Mouse (Mus musculus) retina, embryonic 14.5 days (tissue): ENCODE data around the gene Nedd8.

Experiments
- DNase-seq: peaks from one replicate; pipeline ENCODE4 v3.0.0-alpha.2; 2015; ENCODE audit warnings: low spot score

The Nedd8 gene

DNA sequence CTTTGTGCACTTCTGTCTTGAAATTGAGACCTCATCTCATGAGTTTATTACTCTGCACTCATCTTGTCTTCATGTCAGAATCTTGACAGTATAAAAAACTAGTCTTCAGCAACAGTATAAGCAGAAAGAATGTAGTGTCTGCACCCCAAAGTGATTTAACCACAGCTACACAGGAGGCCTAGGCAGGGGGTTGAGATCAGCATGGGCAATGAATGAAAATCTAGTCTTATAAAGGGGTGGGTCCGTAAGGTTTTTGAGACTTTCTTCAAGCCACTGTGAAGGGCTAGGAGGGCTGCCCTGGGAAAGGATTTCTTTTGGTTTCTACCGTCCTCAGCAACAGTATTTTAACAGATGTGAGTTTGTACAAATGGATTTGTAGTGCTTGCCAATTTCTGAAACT is 11.3 kb downstream of the Nedd8 start:
- no peak for DNase-seq

GRCm38 (mm10) chr14:55659960-55660573 is 11.9 kb downstream of the Nedd8 start, which contains the start of gene Mdp1:
Mdp1 (minus strand) TSS chr14:55660508.
- peak; percentile 91 for DNase-seq

DNA sequence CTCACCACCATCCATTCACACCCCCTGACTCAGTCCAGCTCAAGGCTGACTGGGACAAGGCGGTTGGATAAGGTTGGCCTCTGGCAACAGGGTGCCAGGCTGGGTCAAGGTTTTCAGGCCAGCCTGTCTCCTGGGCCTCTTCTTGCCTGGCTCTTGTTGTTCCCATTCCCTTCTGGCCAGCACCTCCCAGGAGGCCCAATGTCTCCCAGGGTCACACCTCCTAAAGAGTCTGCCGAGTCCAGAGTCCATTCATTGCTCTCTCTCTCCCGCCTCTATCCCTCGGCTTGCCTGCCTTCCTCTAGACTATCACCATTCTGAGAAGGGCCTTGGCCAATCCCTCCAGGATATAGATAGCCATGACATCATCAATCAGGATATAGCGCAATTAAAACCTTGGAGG is 13.9 kb downstream of the Nedd8 start:
- no peak for DNase-seq

DNA sequence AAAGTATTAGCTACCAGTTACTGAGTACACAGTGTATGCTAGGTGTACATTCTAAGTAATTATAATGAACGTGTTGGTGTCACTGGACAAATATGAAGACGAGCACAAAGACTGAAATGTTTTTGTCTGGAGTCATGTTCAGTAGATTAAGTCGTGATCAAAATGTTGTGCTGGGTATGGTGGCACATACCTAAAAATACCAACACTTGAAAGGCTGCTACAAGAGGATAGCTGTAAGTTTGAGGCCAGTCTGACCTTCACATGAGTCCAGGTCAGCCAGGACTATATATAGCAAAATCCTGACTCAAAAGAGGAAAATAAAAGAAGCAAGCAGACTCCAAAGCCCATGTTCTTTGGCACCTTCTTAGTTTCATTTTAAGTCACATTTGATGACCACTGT is 15.0 kb downstream of the Nedd8 start:
- no peak for DNase-seq

DNA sequence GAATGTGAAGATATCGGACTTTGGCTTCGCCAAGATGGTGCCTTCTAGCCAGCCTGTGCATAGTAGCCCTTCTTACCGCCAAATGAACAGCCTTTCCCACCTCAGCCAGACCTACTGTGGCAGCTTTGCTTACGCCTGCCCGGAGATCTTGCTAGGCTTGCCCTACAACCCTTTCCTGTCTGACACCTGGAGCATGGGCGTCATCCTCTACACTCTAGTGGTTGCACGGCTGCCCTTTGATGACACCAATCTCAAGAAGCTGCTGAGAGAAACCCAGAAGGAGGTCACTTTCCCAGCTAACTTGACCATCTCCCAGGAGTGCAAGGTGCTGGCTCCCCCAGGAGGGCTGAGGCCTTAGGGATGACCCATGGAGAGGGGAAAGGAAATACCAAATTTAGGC is 20.4 kb downstream of the Nedd8 start:
- DNase-seq: no peak

GRCm38 (mm10) chr14:55649884-55650283 is 22.0 kb downstream of the Nedd8 start, which contains the start of gene Tssk4:
Tssk4 (plus strand) TSS chr14:55650184.
- no peak for DNase-seq

GRCm38 (mm10) chr14:55644261-55644888 is 27.5 kb downstream of the Nedd8 start:
- DNase-seq: no peak

GRCm38 (mm10) chr14:55643060-55643907 is 28.6 kb downstream of the Nedd8 start, which contains the start of gene Tm9sf1:
Tm9sf1 (minus strand) TSS chr14:55643806.
- peak; percentile 79 for DNase-seq

DNA sequence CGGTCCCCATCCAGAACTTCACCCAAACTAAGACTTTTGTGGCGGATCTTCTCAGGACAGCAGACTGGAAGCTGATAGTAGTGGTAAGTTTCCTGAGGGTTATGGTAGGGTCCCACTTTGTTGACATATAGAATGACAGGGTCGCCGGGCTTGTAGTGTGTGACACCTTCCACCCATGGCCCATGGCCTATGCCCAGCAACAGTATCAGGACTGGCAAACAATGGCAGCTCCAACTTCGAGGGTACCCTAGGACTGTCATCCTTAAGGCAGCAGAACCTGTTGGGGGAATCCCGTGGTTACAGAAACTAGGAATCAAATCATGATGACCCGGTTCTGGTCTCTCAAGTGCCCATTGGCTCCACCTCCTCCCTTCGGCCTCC is 29.3 kb downstream of the Nedd8 start:
- no peak for DNase-seq

DNA sequence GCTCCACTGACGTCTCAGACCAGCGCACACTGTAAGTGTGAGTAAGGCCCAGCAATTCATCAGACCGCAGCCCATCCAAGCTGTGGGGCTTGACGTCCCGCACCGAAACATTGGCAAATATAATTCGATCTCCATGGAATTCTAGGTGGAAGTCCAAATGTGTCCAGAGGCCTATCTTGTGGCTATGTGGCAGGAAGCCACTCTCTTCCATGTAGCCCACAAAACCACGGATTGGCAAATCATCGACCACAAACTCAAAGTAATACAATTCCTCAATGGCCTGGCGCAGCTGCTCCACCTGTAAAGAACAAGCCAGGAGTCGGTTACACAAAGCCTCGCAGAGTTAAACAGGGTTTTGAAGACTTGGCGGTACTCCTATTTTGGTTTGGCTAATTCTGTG is 30.6 kb downstream of the Nedd8 start:
- no peak for DNase-seq

DNA sequence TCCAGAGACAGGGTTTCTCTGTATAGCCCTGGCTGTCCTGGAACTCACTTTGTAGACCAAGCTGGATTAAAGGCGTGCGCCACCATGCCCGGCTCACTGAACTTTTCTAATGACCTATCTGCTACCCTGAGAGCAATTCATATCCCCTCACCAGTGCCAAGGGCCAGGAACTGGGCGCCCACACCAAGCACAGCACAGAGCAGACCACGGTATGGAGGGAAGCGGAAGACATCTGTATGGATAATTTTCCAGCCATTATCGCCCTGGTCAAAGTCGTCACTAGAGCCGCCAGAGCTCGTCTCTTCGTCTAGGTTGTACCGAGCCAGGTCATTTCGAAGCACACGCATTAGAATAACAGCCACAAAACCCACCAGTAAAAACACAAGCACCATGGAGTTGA is 31.1 kb downstream of the Nedd8 start:
- no peak for DNase-seq

GRCm38 (mm10) chr14:55637795-55638194 is 34.1 kb downstream of the Nedd8 start, which contains the start of gene Gm49378:
Gm49378 (minus strand) TSS chr14:55637895.
- DNase-seq: no peak

DNA sequence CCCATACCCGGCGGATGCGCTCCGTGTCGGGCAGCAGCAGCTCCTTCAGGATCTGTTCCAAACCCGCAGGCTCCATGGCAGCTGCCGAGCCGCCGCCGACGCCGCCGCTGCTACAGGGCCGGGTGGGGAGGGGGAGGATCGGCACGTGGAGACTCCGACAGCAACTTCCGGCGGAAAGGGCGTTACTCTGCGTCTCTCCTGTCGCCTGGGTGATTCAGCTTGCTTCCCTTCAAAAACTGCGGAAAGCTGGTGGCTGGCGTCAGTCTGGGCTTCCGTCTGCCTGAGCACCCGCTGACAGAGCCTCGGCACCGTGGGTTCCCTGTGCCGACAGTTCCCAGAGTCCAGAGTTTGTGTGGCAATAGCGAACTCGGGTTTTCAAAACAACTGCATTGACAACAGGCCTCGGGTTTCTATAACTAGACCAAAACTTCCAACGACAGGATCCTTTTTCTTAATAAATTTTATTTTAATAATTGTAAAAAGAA is 36.4 kb downstream of the Nedd8 start, which contains the start of gene Ipo4:
Ipo4 (minus strand) TSS at position 435 of the 485 bp plus-strand sequence.
- peak; percentile 91 for DNase-seq

GRCm38 (mm10) chr14:55634874-55635522 is 36.9 kb downstream of the Nedd8 start:
- DNase-seq: no peak

- DNase-seq: peak; percentile 62
Measured at GRCm38 (mm10) chr14:55629312-55629711, 42.6 kb downstream of the Nedd8 start.

DNA sequence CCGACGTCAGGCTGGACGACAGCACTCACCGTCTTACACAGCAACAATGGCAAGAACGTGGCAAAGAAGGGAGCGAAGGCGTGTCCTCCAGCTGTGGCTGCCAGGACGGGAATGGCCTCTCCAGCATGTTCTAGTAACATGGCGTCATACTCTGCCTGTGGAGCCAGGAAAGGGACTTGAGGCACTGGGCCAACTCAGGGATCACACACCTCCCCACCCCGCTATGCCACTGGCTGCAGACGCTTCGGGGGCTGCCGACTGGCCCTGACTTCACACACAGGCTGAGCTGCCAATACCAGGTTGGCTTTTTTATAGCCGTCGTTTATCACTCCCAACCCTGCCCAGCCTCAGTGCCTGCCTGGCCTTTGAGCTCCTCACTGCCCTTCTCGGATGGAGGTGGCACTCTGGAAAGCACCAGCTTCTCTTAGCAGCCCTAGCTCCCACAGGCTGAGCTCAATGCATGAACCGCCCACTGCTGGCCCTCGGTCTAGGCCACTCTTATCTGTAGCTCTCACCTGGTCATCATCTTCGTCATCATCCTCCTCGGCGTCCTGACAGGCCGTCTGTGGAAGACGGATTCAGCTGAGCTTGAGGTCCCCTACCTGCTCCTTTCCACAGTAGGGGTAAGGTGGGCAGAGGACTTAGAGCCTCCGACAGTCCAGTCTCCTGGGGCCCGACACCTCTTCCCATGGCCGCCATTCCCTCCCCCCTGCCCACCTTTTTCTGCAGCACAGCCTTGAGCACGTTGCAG is 43.7 kb downstream of the Nedd8 start:
- no peak for DNase-seq

- no peak for DNase-seq
Measured at GRCm38 (mm10) chr14:55618486-55619195, 53.3 kb downstream of the Nedd8 start.

- no peak for DNase-seq
Measured at GRCm38 (mm10) chr14:55617822-55618221, 54.1 kb downstream of the Nedd8 start, which contains the start of gene Rec8. Rec8 (plus strand) TSS chr14:55618037.

GRCm38 (mm10) chr14:55616844-55617243 is 55.1 kb downstream of the Nedd8 start:
- no peak for DNase-seq

- no peak for DNase-seq
Measured at GRCm38 (mm10) chr14:55615876-55616275, 56.0 kb downstream of the Nedd8 start.
